Mouse (Mus musculus) G1E (cell line): Measurements from ENCODE around the gene Hephl1.

Experiments used
- CTCF ChIP-seq: IDR thresholded peaks from 2 replicates; pipeline ENCODE4 v1.5.1; 2012; ENCODE audit warnings: low read depth, low read length, inconsistent platforms, mixed read lengths
- GATA1 ChIP-seq: IDR thresholded peaks from 2 replicates; pipeline ENCODE4 v1.6.1; 2012; ENCODE audit warnings: borderline replicate concordance, low read length, inconsistent platforms, mixed read lengths
- POLR2AphosphoS5 ChIP-seq: IDR thresholded peaks from 2 replicates; pipeline ENCODE4 v1.6.1; 2012; ENCODE audit warnings: low read depth, low read length, inconsistent platforms; ENCODE audit not compliant: insufficient replicate concordance
- TAL1 ChIP-seq: conservative IDR thresholded peaks from 2 replicates; pipeline ENCODE4 v1.6.1; 2012; ENCODE audit warnings: low read depth, low read length, inconsistent platforms, mixed read lengths

GRCm38 (mm10) chr9:15007566-15007965, 104.3 kb downstream of the Hephl1 start:
- TF ChIP-seq CTCF = no peak
- TF ChIP-seq TAL1 = no peak
- no peak for TF ChIP-seq POLR2AphosphoS5
- no peak for TF ChIP-seq GATA1
